Mouse (Mus musculus) cerebellum, adult 2 months (tissue): ENCODE results near the gene Mcts1.

Experiments used
- CTCF ChIP-seq: fragments of 200-500 bp; IDR thresholded peaks from 2 replicates; pipeline ENCODE4 v1.5.1; 2011; ENCODE audit warnings: low read depth, mild to moderate bottlenecking, control low read depth, low read length, moderate library complexity, borderline replicate concordance; ENCODE audit not compliant: insufficient read depth
- POLR2A ChIP-seq: fragments of 200-500 bp; IDR thresholded peaks from 2 replicates; pipeline ENCODE4 v1.6.1; 2011; ENCODE audit warnings: low read length, control low read depth, borderline replicate concordance; ENCODE audit not compliant: insufficient read depth

DNA sequence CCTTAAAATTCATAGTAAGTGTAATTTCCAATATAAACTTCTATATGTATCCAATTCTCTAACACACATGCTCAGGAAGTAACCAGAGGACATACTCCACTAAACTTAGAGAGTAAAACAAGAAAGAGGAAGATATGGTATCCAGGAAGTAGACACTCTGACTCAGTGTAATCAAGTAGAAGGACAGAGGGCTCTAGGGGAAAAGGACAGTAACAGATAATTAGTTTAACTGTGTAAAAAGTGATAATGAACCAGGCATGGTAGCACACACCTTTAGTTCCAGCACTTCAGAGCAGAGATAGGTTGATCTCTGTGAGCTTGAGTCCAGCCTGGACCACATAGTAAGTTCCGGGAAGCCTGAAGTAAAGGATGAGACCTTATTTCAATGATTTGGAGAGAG, 19.2 kb upstream of the Mcts1 start:
- TF ChIP-seq POLR2A (no peak), CTCF (no peak)
